Mouse (Mus musculus) forebrain, embryonic 14.5 days (tissue): Measurements from ENCODE around the gene Alg6. TPM values are rescaled to one million over a fixed set of nuclear protein-coding genes. Genes with fewer than 3 reads are reported as not detected.

Source experiments
- ATAC-seq: fragments of 200-750 bp; cut with Nextera tagmentation; 2 replicates; pipeline ENCODE4 v1.8.0; 2017; ENCODE audit warnings: mild to moderate bottlenecking, moderate library complexity
- DNase-seq: peaks from one replicate; pipeline ENCODE4 v3.0.0-alpha.2; 2015; ENCODE audit warnings: low spot score
- H3K27ac ChIP-seq: fragments of 300-500 bp; sonication (generic); 2 replicates; pipeline ENCODE4 v1.5.1; 2014; ENCODE audit warnings: low read depth, mild to moderate bottlenecking, control low read depth, low read length, moderate library complexity
- H3K27me3 ChIP-seq: fragments of 300-500 bp; sonication (generic); replicated peaks from 2 replicates; pipeline ENCODE4 v1.6.1; 2014; ENCODE audit warnings: low read length, control low read depth, mixed read lengths; ENCODE audit not compliant: control insufficient read depth, insufficient read depth
- H3K36me3 ChIP-seq: fragments of 300-500 bp; sonication (generic); 2 replicates; pipeline ENCODE4 v1.6.1; 2014; ENCODE audit warnings: low read length, control low read depth; ENCODE audit not compliant: control insufficient read depth, insufficient read depth
- H3K4me1 ChIP-seq: fragments of 300-500 bp; sonication (generic); 2 replicates; pipeline ENCODE4 v1.6.1; 2014; ENCODE audit warnings: antibody characterized with exemption, low read length, control low read depth; ENCODE audit not compliant: control insufficient read depth, insufficient read depth
- H3K4me2 ChIP-seq: fragments of 300-500 bp; sonication (generic); 2 replicates; pipeline ENCODE4 v1.6.1; 2014; ENCODE audit warnings: mild to moderate bottlenecking, control low read depth, low read length
- H3K4me3 ChIP-seq: fragments of 300-500 bp; sonication (generic); 2 replicates; pipeline ENCODE4 v1.5.1; 2014; ENCODE audit warnings: low read depth, low read length, control low read depth
- H3K9ac ChIP-seq: fragments of 300-500 bp; sonication (generic); 2 replicates; pipeline ENCODE4 v1.6.1; 2014; ENCODE audit warnings: mild to moderate bottlenecking, low read length, control low read depth, moderate library complexity
- H3K9me3 ChIP-seq: fragments of 300-500 bp; sonication (generic); replicated peaks from 2 replicates; pipeline ENCODE4 v1.6.1; 2016; ENCODE audit warnings: low read length, control low read depth, mixed read lengths; ENCODE audit not compliant: control insufficient read depth
- WGBS: fragments of 180-500 bp; shearing (Covaris S2); extraction: QIAGEN DNeasy Blood & Tissue Kit; methylation state at CpG from one replicate; pipeline ENCODE4 v1.1.7; 2014; 5-methylcytosine and 5-hydroxymethylcytosine counted together
- polyA plus RNA-seq: library from polyadenylated mRNA; unstranded; fragments of >200 nt; fragmentation: Nextera tagmentation; extraction: Ambion mirVana; gene quantifications from 2 replicates; pipeline ENCODE4 v1.2.1, GENCODE M21; 2014

Gene Alg6
- polyA plus RNA-seq, 1 experiment from 2014 or later, result 8.6 TPM

DNA sequence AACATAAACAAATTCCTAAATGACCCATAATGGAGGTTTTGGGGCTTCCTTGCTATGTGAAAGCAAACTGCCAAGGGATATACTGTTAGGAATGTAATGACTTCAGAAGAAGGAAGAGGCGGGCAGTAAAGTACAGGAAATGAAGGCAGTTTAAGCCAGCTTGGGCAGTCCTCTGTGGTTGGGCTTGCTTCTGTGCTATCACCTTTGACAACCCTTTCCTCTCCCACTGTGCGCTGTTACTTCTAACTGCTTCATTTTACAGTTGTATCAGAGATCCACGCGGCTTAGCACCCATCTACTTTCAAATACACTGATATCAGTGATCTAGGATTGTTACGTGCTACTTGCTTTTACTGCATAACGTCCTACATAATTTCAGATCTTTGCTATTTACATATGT is 76.9 kb downstream of the Alg6 start:
- Histone ChIP-seq H3K4me2 (no peak overlapping the region), H3K27me3 (no peaks in the 10 kb centered on the region), H3K4me3 (no peak overlapping the region), H3K27ac (no peak overlapping the region), H3K4me1 (no peaks in the 10 kb centered on the region), H3K36me3 (no peaks in the 10 kb centered on the region), H3K9me3 (no peaks in the 10 kb centered on the region), H3K9ac (no peak overlapping the region)
- WGBS, result 96% methylated on average over 6 of the region's 6 CpGs
- no peak for ATAC-seq
- no peak for DNase-seq

Other genes with a start within 250 kb of the Alg6 start
- gene Foxd3, start 59.4 kb upstream of the Alg6 start, polyA plus RNA-seq, result 0.12 TPM in 1 of 2 replicates, not detected in the other
- gene Efcab7, start 113.5 kb downstream of the Alg6 start, polyA plus RNA-seq, result 24.7 and 25.1 TPM in 2 replicates
- gene Pgm1, start 213.8 kb downstream of the Alg6 start, polyA plus RNA-seq, result 46.2 and 47.3 TPM in 2 replicates
- 24.3 and 27.2 TPM in 2 replicates for gene Itgb3bp, start 214.1 kb downstream of the Alg6 start, polyA plus RNA-seq